Mouse (Mus musculus) NIH3T3 (cell line): ENCODE results near the gene Nmt1.
A peak's percentile ranks its signal among the peaks of the same experiment; 100 is the strongest.

Experiments used
- DNase-seq: peaks from one replicate; pipeline ENCODE4 v3.0.0-alpha.2; 2012; ENCODE audit warnings: low read depth

The Nmt1 gene

GRCm38 (mm10) chr11:103078131-103078530 is 50.1 kb downstream of the Nmt1 start:
- no peak for DNase-seq

- no peak for DNase-seq
Measured at GRCm38 (mm10) chr11:103080323-103081091, 52.5 kb downstream of the Nmt1 start.

GRCm38 (mm10) chr11:103081631-103082030 is 53.6 kb downstream of the Nmt1 start:
- peak; percentile 47 for DNase-seq

GRCm38 (mm10) chr11:103093306-103093705 is 65.3 kb downstream of the Nmt1 start:
- DNase-seq: no peak

- DNase-seq: peak; percentile 81
Measured at GRCm38 (mm10) chr11:103093862-103094833, 66.2 kb downstream of the Nmt1 start.

GRCm38 (mm10) chr11:103095107-103095670 is 67.2 kb downstream of the Nmt1 start:
- no peak for DNase-seq

GRCm38 (mm10) chr11:103095801-103096200 is 67.8 kb downstream of the Nmt1 start:
- DNase-seq: no peak

- peak; percentile 43 for DNase-seq
Measured at GRCm38 (mm10) chr11:103096979-103097894, 69.2 kb downstream of the Nmt1 start.

- no peak for DNase-seq
Measured at GRCm38 (mm10) chr11:103098531-103099190, 70.7 kb downstream of the Nmt1 start.

- DNase-seq: no peak
Measured at GRCm38 (mm10) chr11:103099352-103099940, 71.5 kb downstream of the Nmt1 start.

GRCm38 (mm10) chr11:103100361-103100760 is 72.4 kb downstream of the Nmt1 start:
- DNase-seq: no peak

- DNase-seq: peak; percentile 86
Measured at GRCm38 (mm10) chr11:103101481-103101865, 73.5 kb downstream of the Nmt1 start, which contains the start of the genes Plcd3 and Acbd4. Gene Plcd3 (minus strand): TSS chr11:103101658. Gene Acbd4 (plus strand): TSS chr11:103101682.

- DNase-seq: peak; percentile 70
Measured at GRCm38 (mm10) chr11:103101866-103102501, 74.0 kb downstream of the Nmt1 start.

- DNase-seq: peak; percentile 99
Measured at GRCm38 (mm10) chr11:103102725-103103349, 74.8 kb downstream of the Nmt1 start.

- no peak for DNase-seq
Measured at GRCm38 (mm10) chr11:103103621-103104020, 75.6 kb downstream of the Nmt1 start.

- no peak for DNase-seq
Measured at GRCm38 (mm10) chr11:103104469-103104868, 76.5 kb downstream of the Nmt1 start.

GRCm38 (mm10) chr11:103105180-103105725 is 77.3 kb downstream of the Nmt1 start:
- DNase-seq: no peak

GRCm38 (mm10) chr11:103105810-103106209 is 77.8 kb downstream of the Nmt1 start:
- DNase-seq: no peak

- no peak for DNase-seq
Measured at GRCm38 (mm10) chr11:103106386-103106785, 78.4 kb downstream of the Nmt1 start.
